Mouse (Mus musculus) limb, embryonic 12.5 days (tissue): Measurements from ENCODE around the gene Gm20604. TPM values are rescaled to one million over a fixed set of nuclear protein-coding genes. Genes with fewer than 3 reads are reported as not detected.

Source experiments
- ATAC-seq: fragments of 200-750 bp; cut with Nextera tagmentation; 2 replicates; pipeline ENCODE4 v1.8.0; 2017; ENCODE audit warnings: low read depth, moderate TSS enrichment; ENCODE audit not compliant: insufficient number of reproducible peaks, insufficient read depth, low FRiP score, low TSS enrichment
- H3K27ac ChIP-seq: fragments of 300-500 bp; sonication (generic); 2 replicates; pipeline ENCODE4 v1.5.1; 2016; ENCODE audit warnings: mild to moderate bottlenecking, moderate library complexity
- H3K27me3 ChIP-seq: fragments of 300-500 bp; sonication (generic); 2 replicates; pipeline ENCODE4 v1.6.1; 2016; ENCODE audit warnings: mild to moderate bottlenecking, moderate library complexity
- H3K36me3 ChIP-seq: fragments of 300-500 bp; sonication (generic); 2 replicates; pipeline ENCODE4 v1.6.1; 2016; ENCODE audit warnings: mild to moderate bottlenecking, moderate library complexity
- H3K4me1 ChIP-seq: fragments of 300-500 bp; sonication (generic); replicated peaks from 2 replicates; pipeline ENCODE4 v1.6.1; 2016
- H3K4me2 ChIP-seq: fragments of 300-500 bp; sonication (generic); 2 replicates; pipeline ENCODE4 v1.6.1; 2016; ENCODE audit warnings: mild to moderate bottlenecking, moderate library complexity
- H3K4me3 ChIP-seq: fragments of 300-500 bp; sonication (generic); replicated peaks from 2 replicates; pipeline ENCODE4 v1.5.1; 2016; ENCODE audit warnings: mild to moderate bottlenecking
- H3K9ac ChIP-seq: fragments of 300-500 bp; sonication (generic); replicated peaks from 2 replicates; pipeline ENCODE4 v1.6.1; 2016; ENCODE audit warnings: mild to moderate bottlenecking, moderate library complexity
- H3K9me3 ChIP-seq: fragments of 300-500 bp; sonication (generic); 2 replicates; pipeline ENCODE4 v1.6.1; 2016; ENCODE audit warnings: mild to moderate bottlenecking, moderate library complexity
- WGBS: fragments of 180-500 bp; shearing (Covaris S2); methylation state at CpG from one replicate; pipeline ENCODE4 v1.1.7; 2016; 5-methylcytosine and 5-hydroxymethylcytosine counted together
- polyA plus RNA-seq: library from polyadenylated mRNA; unstranded; fragments of >200 nt; fragmentation: Nextera tagmentation; extraction: Ambion mirVana; gene quantifications from 2 replicates; pipeline ENCODE4 v1.2.1, GENCODE M21; 2016

Gm20604 gene
- polyA plus RNA-seq, 1 experiment from 2014 or later, result 29.9 TPM

- no peak overlapping the region for H3K4me3 ChIP-seq
- H3K9me3 ChIP-seq, result no peaks in the 10 kb centered on the region
- peaks cover 39% of the 10 kb centered on the region for H3K4me1 ChIP-seq
- no peak for ATAC-seq
- no peak overlapping the region for H3K27ac ChIP-seq
- H3K4me2 ChIP-seq, result no peak overlapping the region
- no peak overlapping the region for H3K9ac ChIP-seq
- H3K36me3 ChIP-seq, result no peaks in the 10 kb centered on the region
- no peaks in the 10 kb centered on the region for H3K27me3 ChIP-seq
- 90% methylated on average over 14 of the region's 14 CpGs for WGBS
Observed at GRCm38 (mm10) chr12:102696635-102697354, 61.7 kb downstream of the Gm20604 start.

DNA sequence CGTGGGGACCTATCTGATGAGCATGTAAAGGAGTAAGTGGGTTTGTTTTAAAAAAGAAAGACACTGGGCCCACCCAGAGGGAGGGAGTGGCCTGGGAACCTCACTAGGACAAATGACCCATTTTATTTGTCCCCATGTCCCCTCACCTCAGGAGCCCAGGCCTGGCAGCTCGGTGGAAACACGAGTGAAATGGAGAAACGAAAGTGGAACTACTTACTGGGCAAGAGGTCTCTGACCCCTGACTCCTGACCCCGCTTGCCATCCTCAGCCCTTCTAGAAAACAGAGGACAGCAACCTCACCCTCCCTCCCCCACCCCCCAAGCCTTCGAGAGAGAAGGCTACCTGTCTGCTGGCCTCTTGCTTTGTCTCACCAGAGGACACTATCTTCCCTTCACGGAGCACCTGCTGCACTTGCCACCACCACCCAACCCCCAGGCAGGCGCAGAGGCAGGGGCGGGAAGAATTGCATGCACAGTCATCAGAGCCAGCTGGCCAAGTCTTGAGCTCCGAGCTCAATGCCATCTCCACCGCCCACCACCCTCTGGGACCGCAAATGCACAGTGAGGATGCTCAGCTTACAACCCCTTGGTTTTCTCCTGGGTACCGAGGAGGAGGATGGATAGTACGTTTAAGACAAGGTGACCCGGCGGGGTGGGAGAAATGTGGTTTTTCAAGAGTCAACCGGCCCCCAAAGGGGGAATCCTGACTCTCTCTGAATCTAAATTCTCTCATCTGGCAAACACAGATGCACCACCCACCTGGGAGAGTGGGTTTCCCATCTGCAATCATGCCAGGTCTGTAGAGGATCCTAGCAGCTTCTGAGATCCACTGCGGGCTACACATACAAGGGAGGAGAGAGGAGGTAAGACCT lies 62.9 kb downstream of the Gm20604 start:
- Histone ChIP-seq H3K4me3 (no peak overlapping the region), H3K27ac (no peak overlapping the region), H3K36me3 (no peaks in the 10 kb centered on the region), H3K9me3 (no peaks in the 10 kb centered on the region), H3K9ac (no peak overlapping the region), H3K27me3 (no peaks in the 10 kb centered on the region), H3K4me1 (peaks cover 39% of the 10 kb centered on the region), H3K4me2 (no peak overlapping the region)
- ATAC-seq, result no peak
- 71% methylated on average over 18 of the region's 18 CpGs for WGBS

DNA sequence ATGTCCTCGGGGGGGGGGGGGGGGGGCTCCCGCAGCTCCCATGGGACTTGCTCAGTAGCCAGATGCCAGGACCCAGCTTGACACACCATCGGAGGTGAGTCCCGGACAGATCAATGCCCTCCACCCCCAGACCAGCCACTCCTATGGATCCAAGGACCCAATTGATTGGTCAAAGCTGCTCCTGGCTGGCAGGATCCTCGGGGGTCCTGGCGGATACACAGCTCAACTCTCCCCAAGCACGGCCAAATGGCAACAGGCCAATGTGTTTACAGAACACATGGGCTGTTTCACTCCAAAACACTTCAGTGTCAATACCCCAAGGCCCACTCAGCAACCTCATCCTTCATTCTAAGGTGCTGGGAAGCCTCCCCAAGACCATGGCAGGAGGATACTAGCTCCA lies 66.7 kb downstream of the Gm20604 start:
- no peak overlapping the region for H3K4me3 ChIP-seq
- H3K4me1 ChIP-seq, result 0 out of 2 replicates have a peak, but pooled peaks cover 2% of the 10 kb centered on the region
- H3K4me2 ChIP-seq, result no peak overlapping the region
- 65% methylated on average over 5 of the region's 7 CpGs for WGBS
- H3K36me3 ChIP-seq, result no peaks in the 10 kb centered on the region
- no peak for ATAC-seq
- no peak overlapping the region for H3K9ac ChIP-seq
- H3K27ac ChIP-seq, result no peak overlapping the region
- H3K27me3 ChIP-seq, result no peaks in the 10 kb centered on the region
- no peaks in the 10 kb centered on the region for H3K9me3 ChIP-seq

Other genes starting within 250 kb of the Gm20604 start
- 0.33 and 0.70 TPM in 2 replicates for gene Chga, start 203.7 kb downstream of the Gm20604 start, polyA plus RNA-seq
- gene Itpk1, start 53.7 kb downstream of the Gm20604 start, polyA plus RNA-seq, result 8.9 and 9.8 TPM in 2 replicates
- gene Moap1, start 15.0 kb downstream of the Gm20604 start, polyA plus RNA-seq, result 26.0 and 34.1 TPM in 2 replicates
- gene Tmem251, start 14.9 kb downstream of the Gm20604 start, polyA plus RNA-seq, result 11.1 and 11.5 TPM in 2 replicates
- not detected in 2 replicates for gene Gm28051, start 907 bp downstream of the Gm20604 start, polyA plus RNA-seq
- 39.9 and 46.3 TPM in 2 replicates for gene Gon7, start 869 bp downstream of the Gm20604 start, polyA plus RNA-seq
- 46.7 and 47.7 TPM in 2 replicates for gene Ubr7, start 705 bp downstream of the Gm20604 start, polyA plus RNA-seq
- 27.4 and 28.8 TPM in 2 replicates for gene Btbd7, start 119.8 kb upstream of the Gm20604 start, polyA plus RNA-seq
- not detected in 2 replicates for gene Cox8c, start 140.6 kb upstream of the Gm20604 start, polyA plus RNA-seq
- gene Unc79, start 190.2 kb upstream of the Gm20604 start, polyA plus RNA-seq, result 0.24 and 0.26 TPM in 2 replicates